Mouse (Mus musculus): ENCODE results near the gene Pax7.

Pax7 gene

GRCm38 (mm10) chr4:139831501-139832230, 1.7 kb downstream of the Pax7 start:
- DNase-seq (ENCODE audit: low spot score in 2 of 2) = no peak

DNA sequence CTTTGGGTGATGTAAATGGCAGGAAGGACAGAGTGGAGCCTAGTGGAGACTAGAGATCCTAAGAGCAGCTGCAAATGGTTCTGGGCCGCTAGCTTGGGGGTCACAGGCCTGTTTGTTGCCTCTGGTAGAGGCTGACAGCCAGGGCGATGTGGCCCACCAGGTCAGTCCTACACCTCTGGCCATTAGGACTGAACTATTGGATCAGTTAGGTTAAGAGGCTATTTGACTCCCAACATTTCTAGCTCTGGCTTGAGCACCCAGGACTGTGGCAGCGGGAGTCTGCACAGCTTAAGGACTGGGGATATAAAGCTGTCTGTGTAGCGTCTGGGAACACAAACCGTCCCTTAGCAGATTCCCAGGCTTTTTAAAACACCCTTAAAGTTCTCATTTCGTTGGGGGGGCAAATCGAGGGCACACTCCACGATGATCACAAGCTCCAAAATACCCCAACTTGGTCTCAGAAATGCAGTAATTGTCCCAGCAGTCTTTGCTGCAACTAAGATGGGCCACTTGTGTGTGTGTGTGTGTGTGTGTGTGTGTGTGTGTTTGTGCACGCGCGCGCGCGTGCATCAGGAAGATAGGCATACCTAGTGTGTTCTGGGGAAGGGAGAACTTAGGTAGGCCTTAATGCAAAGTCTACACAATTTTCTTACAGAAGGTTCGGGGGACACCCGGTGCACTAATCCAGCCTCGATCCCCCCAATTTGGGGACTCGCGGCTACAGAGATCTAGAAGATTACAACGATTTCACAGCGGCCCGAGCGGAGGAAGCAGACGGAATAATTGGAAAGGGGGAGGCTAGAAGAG, 2.5 kb downstream of the Pax7 start:
- no peak for DNase-seq (ENCODE audit: low spot score in 2 of 2)

GRCm38 (mm10) chr4:139830053-139830452, 3.3 kb downstream of the Pax7 start:
- no peak for DNase-seq (ENCODE audit: low spot score in 2 of 2)

GRCm38 (mm10) chr4:139828871-139829590, 4.3 kb downstream of the Pax7 start:
- DNase-seq (ENCODE audit: low spot score in 2 of 2) = no peak

DNA sequence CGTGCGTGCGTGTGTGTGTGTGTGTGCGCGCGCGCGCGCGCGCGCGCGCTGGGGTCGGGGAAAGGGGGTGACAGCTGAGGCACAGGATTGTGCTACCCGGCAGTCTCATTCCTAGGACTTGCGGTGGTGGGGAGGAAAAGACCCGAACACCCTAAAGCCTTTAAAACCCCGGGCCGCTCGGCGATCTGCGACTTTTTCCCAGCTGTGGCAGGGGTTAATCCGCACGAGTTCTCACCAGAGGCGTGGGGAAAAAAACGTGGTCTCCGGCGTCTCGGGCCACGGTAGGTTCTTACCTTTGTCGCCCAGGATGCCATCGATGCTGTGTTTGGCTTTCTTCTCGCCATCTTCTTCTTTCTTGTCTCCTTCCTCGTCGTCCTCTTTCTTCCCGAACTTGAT, 5.0 kb downstream of the Pax7 start:
- DNase-seq (ENCODE audit: low spot score in 2 of 2) = no peak

DNA sequence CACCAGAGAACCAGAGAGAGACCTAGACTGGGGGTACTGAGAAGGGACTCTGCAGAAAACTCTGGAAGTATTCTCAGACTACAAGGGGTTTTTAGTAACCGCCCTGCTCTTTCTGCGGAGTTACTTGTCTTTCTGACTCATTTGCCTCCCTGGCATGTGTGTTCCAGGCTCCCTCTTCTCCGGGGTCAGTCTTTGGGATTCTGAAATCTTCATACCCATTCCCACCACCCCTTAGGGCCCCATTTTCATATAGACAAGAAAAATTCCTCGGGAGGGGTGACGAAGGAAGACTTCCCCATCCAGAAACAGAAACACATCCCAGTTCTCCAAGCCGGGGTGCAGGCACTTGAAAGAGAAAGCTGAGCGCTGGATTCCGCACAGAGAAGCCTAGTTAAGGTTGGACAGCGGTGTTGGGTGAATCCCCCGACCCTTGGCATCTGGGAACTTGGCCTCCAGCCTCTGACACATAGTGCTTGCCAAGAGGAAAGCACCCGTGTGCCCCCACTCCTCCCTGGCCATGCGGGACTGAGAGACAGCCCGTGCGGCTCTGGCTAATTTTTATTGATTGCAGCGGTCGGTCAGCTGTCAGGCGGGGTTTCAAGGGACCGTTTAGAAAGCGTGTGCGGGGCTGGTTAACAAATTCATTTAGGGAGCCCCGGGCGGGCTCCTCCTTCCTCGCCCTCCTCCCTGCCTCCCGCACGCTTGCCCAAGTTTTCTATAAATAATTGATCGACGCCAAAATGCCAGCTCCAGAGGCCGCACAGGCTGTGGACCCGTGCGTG, 5.6 kb downstream of the Pax7 start:
- no peak for DNase-seq (ENCODE audit: low spot score in 2 of 2)

DNA sequence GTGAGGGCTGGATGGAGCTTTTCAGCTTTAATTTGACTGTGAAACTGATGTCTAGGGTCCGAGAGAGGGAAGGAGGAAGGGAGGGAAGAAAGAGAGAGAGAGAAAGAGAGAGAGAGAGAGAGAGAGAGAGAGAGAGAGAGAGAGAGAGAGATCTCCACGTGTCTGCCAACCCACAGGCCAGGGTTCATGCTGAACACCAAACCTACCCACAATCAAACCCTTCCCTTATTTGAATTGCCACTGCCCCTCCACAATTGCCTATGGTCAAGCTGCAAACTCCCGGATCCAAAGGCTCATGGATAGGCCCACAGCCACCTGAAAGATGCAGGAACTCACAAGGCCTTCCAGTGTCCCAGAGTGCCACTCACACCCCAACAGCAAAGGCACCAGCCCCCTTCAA, 7.1 kb downstream of the Pax7 start:
- no peak for DNase-seq (ENCODE audit: low spot score in 2 of 2)

DNA sequence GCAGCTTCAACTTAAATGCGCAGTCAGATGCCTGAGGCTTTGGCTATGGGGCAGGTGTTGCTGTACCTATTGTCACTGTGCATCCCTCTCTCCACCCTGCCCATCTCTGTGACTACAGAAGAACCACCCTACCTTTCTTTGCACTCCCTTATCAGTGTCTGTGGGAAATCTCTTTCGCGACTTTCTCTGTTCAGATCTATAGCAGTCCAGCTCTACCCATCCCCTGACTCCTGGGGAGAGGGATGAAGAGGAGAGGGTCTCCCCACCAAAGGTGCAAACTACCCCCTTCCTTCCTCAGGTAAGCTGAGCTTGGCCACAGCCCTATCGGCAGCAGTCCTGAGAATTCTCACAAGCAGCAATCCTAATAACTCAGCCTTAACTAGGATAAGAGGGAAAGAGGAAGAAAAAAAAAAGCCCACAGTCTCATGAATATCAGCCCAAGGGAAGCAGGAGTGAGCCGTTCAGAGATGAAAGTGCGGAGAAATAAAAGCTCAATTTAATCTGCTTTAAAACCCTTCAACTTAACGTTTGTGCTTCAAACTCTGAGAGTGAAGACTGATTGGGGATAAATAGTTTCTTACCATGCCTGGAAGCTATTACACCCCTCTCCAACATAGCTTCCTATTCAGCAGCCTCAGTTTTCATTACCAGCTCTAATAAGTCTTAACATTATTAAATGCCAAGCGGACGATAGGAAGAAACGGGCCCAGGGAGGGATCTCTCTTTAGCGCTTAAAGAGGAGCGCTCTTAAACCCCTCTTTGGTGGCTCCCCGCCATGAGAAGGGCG, 7.8 kb downstream of the Pax7 start:
- DNase-seq (ENCODE audit: low spot score in 2 of 2) = no peak

DNA sequence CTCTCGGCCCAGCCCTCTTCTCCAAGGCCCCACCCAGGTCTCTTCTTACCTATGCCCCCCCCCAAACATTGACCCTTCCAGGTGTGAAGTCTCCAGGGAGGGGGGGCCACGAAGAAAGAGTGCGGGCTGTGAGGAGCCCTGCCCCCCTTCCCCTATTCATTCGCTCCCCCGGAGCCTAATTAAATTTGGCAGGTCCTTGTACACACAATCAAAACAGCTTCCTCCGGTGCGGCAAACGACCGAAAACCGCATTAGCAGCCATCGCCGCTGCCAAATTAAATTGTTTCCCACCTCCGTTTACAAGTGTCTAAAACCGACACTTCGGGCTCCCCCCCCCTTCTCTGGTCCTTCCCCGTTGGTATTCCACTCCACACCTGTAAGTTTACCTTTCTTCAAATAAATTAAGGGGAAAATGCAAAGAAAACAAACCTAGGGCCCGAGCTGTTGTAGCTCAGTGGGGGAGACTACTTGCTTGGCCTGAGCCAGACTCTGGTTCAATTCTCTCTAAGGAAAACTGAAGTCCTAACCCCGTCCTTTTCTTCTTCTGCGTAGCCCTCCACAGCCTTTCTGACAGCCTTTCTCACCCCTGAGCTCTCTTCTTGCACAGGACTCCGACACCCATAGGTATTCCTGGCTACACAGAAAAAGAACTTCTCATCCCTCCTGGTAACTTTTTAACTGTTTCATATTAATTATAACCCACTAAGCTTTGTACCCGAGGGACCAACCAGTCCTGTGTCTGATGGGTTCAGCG, 8.6 kb downstream of the Pax7 start:
- no peak for DNase-seq (ENCODE audit: low spot score in 2 of 2)

DNA sequence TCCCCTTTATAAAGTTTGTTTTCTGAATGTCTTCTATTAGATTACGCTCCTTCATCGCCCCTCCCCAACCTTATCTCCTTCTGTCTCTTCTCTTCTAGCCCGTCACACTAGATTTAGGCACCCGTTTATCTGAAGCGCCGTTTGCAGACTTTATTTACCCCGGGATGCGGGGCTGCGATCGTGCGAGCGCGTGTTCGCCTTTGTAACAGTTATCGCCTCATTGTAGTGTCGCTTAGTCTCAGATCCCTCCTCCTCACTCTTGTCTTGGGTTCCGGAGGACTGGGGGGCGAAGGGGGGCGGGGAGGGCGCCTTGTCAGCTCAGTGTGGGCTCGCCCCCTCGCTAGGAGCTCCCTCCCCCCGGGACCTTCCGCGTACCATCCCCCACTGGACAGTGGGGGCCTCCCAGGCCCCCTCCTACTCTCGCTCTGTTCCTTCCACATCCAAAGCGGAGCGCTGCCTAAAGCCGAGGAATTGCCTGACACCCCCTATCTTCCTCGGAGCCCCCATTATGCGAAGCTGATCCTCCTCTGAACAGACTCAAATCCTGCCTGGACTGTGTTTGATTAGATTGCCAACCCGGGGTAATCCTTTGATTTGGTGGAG, 9.4 kb downstream of the Pax7 start:
- no peak for DNase-seq (ENCODE audit: low spot score in 2 of 2)

DNA sequence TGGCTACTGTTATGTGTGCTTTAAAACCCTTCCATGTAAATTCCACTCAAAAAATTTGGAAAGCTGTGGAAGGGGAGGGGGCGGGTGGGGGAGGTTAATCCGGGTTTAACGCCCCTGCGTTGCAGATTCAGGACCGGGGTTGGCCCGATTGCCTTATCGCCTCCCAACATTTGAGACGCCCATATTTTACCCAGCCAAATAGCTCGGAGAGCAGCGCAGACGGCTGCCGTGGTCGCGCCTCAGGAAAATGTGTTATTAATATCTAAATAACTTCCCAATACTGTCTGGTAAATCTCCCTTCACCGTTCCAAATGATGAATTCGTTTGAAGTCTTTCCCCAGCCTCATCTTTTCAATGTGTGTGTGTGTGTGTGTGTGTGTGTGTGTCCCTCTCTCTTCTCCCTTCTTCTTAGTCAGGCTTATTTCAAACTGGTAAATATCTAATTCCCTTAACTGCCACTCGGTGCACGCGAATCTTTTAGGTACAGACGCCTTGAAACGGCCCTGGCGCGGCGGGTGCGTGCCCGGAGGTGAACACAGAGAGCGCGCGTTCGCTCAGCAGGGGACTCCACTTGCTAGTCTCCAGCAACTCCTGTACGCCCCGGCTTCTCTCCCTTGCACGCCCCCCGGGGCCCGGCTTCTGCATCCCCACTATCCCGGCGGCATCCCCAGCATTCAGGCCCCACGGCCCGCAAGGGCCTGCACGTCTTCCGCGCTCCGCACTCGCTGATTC, 10.0 kb downstream of the Pax7 start:
- DNase-seq (ENCODE audit: low spot score in 2 of 2) = no peak

DNA sequence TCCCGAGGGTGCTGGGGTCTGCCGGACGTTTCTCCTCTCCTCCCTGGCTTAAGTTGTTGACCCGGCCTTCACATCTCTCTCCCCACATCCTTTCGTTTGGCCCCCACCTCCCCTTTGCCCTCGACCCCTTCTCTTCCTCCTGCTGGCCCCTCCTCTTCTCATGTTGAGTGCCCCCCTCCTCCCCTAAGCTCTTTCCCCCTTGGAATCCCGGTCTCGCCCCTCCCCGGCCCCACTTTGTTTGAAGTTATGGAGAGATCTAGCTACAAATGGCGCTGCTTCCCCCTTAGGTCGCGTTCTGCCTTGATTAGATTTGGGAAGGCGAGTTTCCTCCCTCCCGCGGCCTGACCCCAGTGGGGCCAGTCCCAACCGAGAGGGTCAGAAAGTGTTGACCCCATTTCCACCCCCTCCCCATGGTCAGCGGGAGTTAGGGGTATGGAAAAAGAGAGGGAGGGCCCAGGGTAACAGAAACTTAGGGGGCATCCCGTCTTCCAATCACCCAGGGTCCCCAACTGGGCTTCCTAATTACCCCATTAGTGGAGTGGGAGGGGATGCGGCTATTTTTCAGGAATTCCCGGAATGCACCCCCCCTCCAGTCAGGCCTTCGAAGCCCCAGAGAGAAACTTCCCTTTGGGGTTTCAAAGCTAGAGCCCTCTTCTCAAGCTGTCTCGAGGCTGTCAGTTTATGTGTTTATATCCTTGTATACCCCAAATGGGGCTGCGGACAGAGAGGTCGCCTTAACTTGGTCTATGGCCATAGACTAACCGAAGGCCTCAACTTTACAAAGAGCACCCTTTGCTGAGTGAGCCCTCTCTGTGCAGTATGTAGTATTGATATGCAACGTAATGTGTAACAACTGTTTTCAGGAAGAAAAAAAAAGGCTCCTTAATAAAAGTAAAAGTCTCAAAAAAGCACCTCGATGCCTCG, 10.9 kb downstream of the Pax7 start:
- DNase-seq (ENCODE audit: low spot score in 2 of 2) = no peak

DNA sequence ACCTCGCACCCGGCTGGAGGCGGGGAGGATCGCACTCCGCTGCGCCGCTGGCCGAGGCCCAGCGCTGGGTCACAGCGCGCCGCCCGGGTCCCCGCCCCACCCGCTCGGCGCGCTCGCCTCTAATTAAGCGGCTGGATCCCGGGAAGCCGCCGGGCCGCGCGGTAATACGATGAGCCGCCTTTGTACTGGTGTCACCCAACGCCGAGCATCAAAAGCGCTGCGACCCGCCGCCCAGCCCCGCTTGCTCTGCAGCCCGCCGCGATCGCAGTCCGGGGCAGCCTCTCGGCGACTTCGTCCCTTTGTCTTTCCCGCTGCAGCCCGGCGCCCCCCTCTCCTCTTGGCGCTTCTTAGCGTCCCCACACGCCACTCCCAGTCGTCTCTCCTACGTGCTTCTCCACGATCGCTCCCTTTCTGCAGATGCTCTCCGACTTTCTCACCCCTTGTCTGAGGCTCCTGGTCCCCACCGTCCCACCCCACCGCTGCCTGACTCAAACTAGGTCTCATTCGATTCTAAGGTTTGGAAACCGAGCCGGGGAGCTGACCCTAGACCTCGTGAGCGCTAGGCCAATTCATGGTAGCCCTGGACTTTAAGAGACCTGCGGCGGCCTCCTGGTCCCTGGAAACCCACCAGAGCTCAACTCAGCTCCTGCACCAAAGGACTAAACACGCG, 11.7 kb downstream of the Pax7 start:
- no peak for DNase-seq (ENCODE audit: low spot score in 2 of 2)

- no peak for DNase-seq (ENCODE audit: low spot score in 2 of 2)
Measured at GRCm38 (mm10) chr4:139821071-139821470, 12.3 kb downstream of the Pax7 start.

DNA sequence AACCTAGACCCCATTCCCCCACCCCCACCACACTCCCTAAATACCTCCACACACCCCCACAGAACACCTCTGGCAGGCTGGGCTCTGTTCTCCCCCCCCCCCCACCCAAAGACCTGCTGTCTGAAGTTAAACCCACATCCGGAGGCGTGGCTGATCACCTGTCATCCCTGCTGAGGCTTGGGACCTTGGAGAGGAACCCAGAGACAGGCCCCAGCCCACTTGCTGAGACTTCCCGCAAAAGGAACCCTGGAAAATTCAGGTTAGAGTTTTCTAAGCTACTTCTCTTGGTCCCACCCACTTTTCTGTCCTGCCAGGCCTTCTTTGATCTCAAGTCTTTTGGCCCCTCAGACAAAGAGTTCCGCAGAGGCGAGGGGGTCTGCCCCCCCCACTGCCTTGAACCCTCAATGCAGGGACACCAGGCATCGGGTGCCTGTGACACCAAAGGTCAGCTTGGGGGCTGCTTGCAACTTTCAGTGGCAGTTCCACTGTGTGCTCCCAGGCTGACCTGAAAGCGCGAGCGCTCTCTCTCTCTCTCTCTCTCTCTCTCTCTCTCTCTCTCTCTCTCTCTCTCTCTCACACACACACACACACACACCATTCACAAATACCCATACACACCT, 13.8 kb downstream of the Pax7 start:
- DNase-seq (ENCODE audit: low spot score in 2 of 2) = no peak

DNA sequence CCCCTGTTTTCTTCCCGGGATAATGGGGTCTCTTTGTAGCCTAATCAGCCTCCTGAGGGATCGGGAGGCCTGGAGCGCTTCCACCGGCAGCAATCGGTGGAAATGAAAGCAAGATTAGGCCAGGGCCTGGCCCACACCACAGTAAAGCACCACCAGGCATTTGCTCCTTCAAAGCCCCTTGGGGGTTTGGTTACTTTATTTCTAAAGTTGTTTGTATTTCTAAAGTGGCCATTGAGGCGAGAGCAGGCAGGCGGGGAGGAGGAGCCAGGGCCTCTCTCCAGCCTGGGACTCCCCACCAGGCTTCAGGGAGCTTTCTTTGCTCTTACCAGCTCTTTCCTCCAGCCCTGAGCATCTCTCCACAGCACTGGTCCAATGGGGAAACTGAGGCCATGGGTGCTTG, 15.2 kb downstream of the Pax7 start:
- no peak for DNase-seq (ENCODE audit: low spot score in 2 of 2)

DNA sequence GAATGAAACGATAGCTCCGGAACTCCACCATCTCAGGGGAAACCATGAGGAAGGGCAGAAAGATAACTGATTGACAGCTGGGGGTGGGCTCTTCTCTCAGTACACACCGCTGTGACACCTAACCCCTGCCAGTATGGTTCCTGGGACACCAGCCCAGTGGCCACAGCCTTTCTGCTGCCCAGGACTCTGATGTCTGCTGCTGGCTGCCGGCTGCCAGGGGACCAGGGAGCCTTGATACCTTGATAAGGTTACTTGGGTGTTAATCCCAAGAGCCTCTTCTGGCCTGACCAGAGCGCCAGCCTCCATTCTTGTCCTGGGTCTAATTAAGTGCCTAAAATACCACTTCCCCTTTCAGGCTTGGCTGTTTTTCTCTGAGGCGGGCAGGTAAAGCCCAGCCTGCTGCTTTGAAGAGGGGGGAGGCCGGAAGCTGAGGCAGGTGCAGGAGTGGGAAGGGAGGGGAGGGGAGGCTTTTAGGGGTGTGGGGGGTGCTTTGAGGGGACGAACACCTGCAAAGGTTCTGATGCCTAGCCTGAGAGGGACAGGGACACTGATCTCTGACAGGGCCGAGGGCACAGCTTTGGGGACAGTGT, 19.9 kb downstream of the Pax7 start:
- no peak for DNase-seq (ENCODE audit: low spot score in 2 of 2)

All from spleen, postnatal 4 days (tissue).